Mouse (Mus musculus) lung, embryonic 16.5 days (tissue): ENCODE data around the gene Ttyh2. TPM values are rescaled to one million over a fixed set of nuclear protein-coding genes. Genes with fewer than 3 reads are reported as not detected.

Experiments
- ATAC-seq: fragments of 200-750 bp; cut with Nextera tagmentation; 2 replicates; pipeline ENCODE4 v1.8.0; 2017; ENCODE audit warnings: low read depth, mild to moderate bottlenecking, moderate library complexity
- H3K27ac ChIP-seq: fragments of 300-500 bp; sonication (generic); 2 replicates; pipeline ENCODE4 v1.5.1; 2014; ENCODE audit warnings: mild to moderate bottlenecking, control low read depth, low read length
- H3K27me3 ChIP-seq: fragments of 300-500 bp; sonication (generic); 2 replicates; pipeline ENCODE4 v1.6.1; 2014; ENCODE audit warnings: low read depth, low read length, mixed read lengths; ENCODE audit not compliant: control insufficient read depth, insufficient read depth
- H3K36me3 ChIP-seq: fragments of 300-500 bp; sonication (generic); 2 replicates; pipeline ENCODE4 v1.6.1; 2014; ENCODE audit warnings: low read length; ENCODE audit not compliant: control insufficient read depth, insufficient read depth
- H3K4me1 ChIP-seq: fragments of 300-500 bp; sonication (generic); replicated peaks from 2 replicates; pipeline ENCODE4 v1.6.1; 2014; ENCODE audit warnings: low read length, mixed read lengths; ENCODE audit not compliant: control insufficient read depth, insufficient read depth
- H3K4me2 ChIP-seq: fragments of 300-500 bp; sonication (generic); 2 replicates; pipeline ENCODE4 v1.6.1; 2014; ENCODE audit warnings: low read depth, low read length, control low read depth
- H3K4me3 ChIP-seq: fragments of 300-500 bp; sonication (generic); 2 replicates; pipeline ENCODE4 v1.5.1; 2014; ENCODE audit warnings: mild to moderate bottlenecking, low read length, control low read depth
- H3K9ac ChIP-seq: fragments of 300-500 bp; sonication (generic); 2 replicates; pipeline ENCODE4 v1.6.1; 2014; ENCODE audit warnings: low read length, control low read depth
- H3K9me3 ChIP-seq: fragments of 300-500 bp; sonication (generic); 2 replicates; pipeline ENCODE4 v1.6.1; 2016; ENCODE audit warnings: low read length; ENCODE audit not compliant: control insufficient read depth
- WGBS: fragments of 180-500 bp; shearing (Covaris S2); extraction: QIAGEN DNeasy Blood & Tissue Kit; methylation state at CpG from one replicate; pipeline ENCODE4 v1.1.7; 2014; 5-methylcytosine and 5-hydroxymethylcytosine counted together
- polyA plus RNA-seq: library from polyadenylated mRNA; unstranded; fragments of >200 nt; fragmentation: Nextera tagmentation; extraction: Ambion mirVana; gene quantifications from 2 replicates; pipeline ENCODE4 v1.2.1, GENCODE M21; 2015

Ttyh2 gene
- polyA plus RNA-seq, 1 experiment from 2014 or later, result 13.7 TPM

DNA sequence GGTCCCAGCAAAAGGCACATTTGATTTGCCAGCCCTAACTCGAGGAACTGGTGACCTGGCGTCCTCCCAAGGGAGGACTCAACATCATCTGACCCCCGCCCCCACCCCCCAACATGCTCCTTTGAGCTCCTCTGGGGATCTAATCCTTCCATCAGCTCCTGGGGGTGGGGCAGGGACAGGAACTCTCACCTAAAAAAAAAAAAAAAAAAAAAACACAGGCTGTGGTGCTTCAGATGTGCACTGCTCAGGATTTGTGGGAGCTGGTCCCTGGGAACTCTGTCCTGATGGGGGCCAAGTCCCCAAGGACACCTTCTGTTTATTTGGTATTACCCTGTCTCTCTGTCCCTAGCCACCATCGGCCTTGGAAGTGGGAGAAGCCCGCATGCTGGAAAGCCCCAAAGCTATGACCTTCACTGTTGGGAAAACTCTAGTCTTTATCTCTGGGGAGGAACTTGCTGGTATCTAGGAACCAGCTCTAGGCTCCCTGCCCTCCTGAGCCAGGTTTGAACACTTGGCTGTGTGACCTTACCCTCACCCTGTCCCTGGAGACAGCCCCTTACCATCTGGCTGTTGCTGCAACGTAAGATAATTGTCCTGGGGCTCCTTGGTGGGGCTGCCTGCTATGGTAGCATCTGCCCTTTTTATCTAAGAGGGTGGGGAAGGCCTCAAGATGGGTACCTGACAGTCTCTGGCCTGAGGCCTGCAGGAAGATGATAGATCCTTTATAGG is 16.4 kb downstream of the Ttyh2 start:
- ATAC-seq, result no peak
- WGBS, result 66% methylated on average over 6 of the region's 6 CpGs
- no peaks in the 10 kb centered on the region for H3K27me3 ChIP-seq

DNA sequence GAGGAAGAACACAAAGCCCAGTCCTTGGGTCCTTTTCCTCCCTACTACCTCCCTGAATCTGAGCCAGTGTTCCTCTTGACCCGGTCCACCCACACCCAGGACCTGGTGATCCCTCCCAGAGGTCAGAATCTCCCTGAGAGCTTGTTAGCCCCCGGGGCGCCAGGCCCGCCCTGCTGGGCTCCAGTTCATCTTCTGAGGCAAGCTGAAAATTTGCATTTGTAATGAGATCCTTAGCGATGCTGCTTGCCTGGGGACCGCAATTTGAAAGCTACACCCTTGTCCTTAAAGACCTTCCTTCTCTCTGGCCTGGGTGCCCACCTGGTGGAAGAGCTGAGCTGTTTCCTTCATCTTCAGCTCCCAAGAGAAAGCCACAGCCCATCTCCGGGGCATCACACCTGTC is 17.4 kb downstream of the Ttyh2 start:
- ATAC-seq, result no peak
- 62% methylated on average over 7 of the region's 7 CpGs for WGBS
- no peak overlapping the region for H3K27ac ChIP-seq
- no peaks in the 10 kb centered on the region for H3K9me3 ChIP-seq
- H3K9ac ChIP-seq, result no peak overlapping the region
- no peaks in the 10 kb centered on the region for H3K27me3 ChIP-seq
- H3K4me2 ChIP-seq, result no peak overlapping the region
- peaks cover 5% of the 10 kb centered on the region for H3K4me1 ChIP-seq
- no peaks in the 10 kb centered on the region for H3K36me3 ChIP-seq
- H3K4me3 ChIP-seq, result no peak overlapping the region

More for the DNA sequence above, 16.4 kb downstream of the Ttyh2 start:
- Histone ChIP-seq H3K4me2 (no peak overlapping the region), H3K36me3 (no peaks in the 10 kb centered on the region), H3K9me3 (no peaks in the 10 kb centered on the region), H3K9ac (no peak overlapping the region), H3K4me3 (no peak overlapping the region), H3K27ac (no peak overlapping the region), H3K4me1 (peaks cover 6% of the 10 kb centered on the region)

- Histone ChIP-seq H3K27me3 (no peaks in the 10 kb centered on the region), H3K9ac (no peak overlapping the region), H3K4me3 (no peak overlapping the region), H3K27ac (no peak overlapping the region), H3K9me3 (no peaks in the 10 kb centered on the region), H3K4me1 (no peaks in the 10 kb centered on the region), H3K4me2 (no peak overlapping the region), H3K36me3 (no peaks in the 10 kb centered on the region)
- ATAC-seq, result no peak
- 86% methylated on average over 6 of the region's 6 CpGs for WGBS
These were observed 18.2 kb downstream of the Ttyh2 start for GRCm38 (mm10) chr11:114693456-114693855.

DNA sequence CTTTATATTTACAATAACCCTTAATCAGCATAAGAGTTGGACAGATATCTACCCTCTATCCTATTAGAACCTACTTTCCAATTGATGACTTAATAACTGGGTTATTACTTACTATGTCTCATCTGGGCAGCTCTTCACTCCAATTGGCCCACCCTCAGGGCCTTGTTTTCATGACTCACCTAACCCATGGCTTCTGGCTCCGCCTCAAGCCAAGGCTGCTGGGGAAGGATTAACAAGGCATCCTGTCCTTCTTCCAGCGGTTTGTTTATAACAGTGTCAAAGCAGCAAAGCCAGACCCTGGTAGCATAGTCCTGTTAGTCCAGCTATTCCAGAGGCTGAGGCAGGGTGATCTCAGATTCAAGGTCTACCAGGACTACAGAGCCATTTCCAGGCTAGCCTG is 19.2 kb downstream of the Ttyh2 start:
- WGBS, result 63% methylated on average over 2 of the region's 2 CpGs
- Histone ChIP-seq H3K36me3 (no peaks in the 10 kb centered on the region), H3K4me3 (no peak overlapping the region), H3K4me2 (no peak overlapping the region), H3K9ac (no peak overlapping the region), H3K27me3 (no peaks in the 10 kb centered on the region), H3K4me1 (no peaks in the 10 kb centered on the region), H3K27ac (no peak overlapping the region), H3K9me3 (no peaks in the 10 kb centered on the region)
- ATAC-seq, result no peak

GRCm38 (mm10) chr11:114698496-114698895 is 23.3 kb downstream of the Ttyh2 start:
- WGBS, result 83% methylated on average over 7 of the region's 7 CpGs
- H3K9me3 ChIP-seq, result no peaks in the 10 kb centered on the region
- H3K27ac ChIP-seq, result no peak overlapping the region
- H3K9ac ChIP-seq, result no peak overlapping the region
- no peaks in the 10 kb centered on the region for H3K27me3 ChIP-seq
- H3K36me3 ChIP-seq, result no peaks in the 10 kb centered on the region
- H3K4me2 ChIP-seq, result no peak overlapping the region
- H3K4me3 ChIP-seq, result no peak overlapping the region
- ATAC-seq, result no peak
- no peaks in the 10 kb centered on the region for H3K4me1 ChIP-seq

GRCm38 (mm10) chr11:114699511-114699910 is 24.3 kb downstream of the Ttyh2 start:
- Histone ChIP-seq H3K4me1 (no peaks in the 10 kb centered on the region), H3K4me2 (no peak overlapping the region), H3K36me3 (no peaks in the 10 kb centered on the region), H3K27ac (no peak overlapping the region), H3K9me3 (no peaks in the 10 kb centered on the region), H3K27me3 (no peaks in the 10 kb centered on the region), H3K9ac (no peak overlapping the region), H3K4me3 (no peak overlapping the region)
- WGBS, result 67% methylated on average over 12 of the region's 12 CpGs
- ATAC-seq, result peak; percentile 80

DNA sequence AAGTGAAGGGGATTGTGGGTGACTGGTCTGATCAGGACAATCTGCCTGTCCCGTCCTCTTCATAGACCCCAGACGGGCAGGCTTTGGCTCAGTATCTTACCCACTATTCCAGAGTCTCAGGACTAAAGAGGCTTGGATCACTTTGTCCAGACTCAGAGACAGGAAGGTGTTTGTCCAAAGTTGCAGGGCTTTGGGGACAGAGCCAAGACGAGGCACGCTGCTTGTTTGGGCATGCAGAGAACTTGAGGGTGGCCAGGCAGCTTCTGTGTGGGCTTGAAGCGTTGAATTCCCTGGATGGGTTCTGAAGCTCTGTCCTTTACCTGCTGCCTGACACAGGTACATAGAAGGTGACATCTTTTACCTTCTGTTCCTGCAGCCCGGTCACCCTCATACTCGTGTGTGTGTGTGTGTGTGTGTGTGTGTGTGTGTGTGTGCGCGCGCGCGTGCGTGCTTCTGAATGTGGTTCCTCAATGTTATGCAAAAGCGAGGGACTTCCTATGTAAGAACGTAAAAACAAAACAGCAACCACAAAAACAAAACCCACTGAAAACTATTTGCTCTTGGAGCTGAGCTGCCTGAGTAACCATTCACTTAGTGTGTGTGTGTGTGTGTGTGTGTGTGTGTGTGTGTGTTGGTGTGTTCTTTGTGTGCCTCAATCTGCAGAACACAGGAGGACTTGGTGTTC is 27.2 kb downstream of the Ttyh2 start:
- no peaks in the 10 kb centered on the region for H3K9me3 ChIP-seq
- WGBS, result 80% methylated on average over 15 of the region's 15 CpGs
- no peak overlapping the region for H3K27ac ChIP-seq
- H3K4me2 ChIP-seq, result no peak overlapping the region
- H3K4me1 ChIP-seq, result no peaks in the 10 kb centered on the region
- H3K36me3 ChIP-seq, result no peaks in the 10 kb centered on the region
- no peak for ATAC-seq
- H3K4me3 ChIP-seq, result no peak overlapping the region
- H3K27me3 ChIP-seq, result no peaks in the 10 kb centered on the region
- H3K9ac ChIP-seq, result no peak overlapping the region

DNA sequence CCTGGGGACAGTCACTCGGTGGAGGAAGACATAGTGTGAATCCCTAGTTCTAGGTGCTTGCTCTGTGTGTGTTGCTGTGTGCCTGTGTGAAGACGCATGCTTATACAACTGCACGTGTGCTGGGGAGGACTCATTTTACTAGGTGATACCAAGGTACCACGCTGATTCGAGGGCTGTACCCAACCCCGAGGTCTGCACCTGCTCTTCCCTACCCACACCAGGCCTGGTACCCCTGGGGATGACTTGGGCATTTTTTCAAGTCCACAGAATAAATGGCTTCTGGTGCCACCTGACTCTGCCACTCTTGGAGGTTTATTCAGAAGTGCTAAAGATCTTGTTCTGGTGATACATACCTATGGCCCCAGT is 27.7 kb downstream of the Ttyh2 start:
- H3K27ac ChIP-seq, result no peak overlapping the region
- no peaks in the 10 kb centered on the region for H3K4me1 ChIP-seq
- ATAC-seq, result no peak
- no peaks in the 10 kb centered on the region for H3K9me3 ChIP-seq
- H3K4me2 ChIP-seq, result no peak overlapping the region
- H3K36me3 ChIP-seq, result no peaks in the 10 kb centered on the region
- H3K27me3 ChIP-seq, result no peaks in the 10 kb centered on the region
- WGBS, result 87% methylated on average over 6 of the region's 6 CpGs
- no peak overlapping the region for H3K9ac ChIP-seq
- H3K4me3 ChIP-seq, result no peak overlapping the region

- Histone ChIP-seq H3K27me3 (no peaks in the 10 kb centered on the region), H3K9me3 (no peaks in the 10 kb centered on the region), H3K4me3 (no peak overlapping the region), H3K36me3 (no peaks in the 10 kb centered on the region), H3K27ac (no peak overlapping the region), H3K9ac (no peak overlapping the region), H3K4me2 (no peak overlapping the region), H3K4me1 (no peaks in the 10 kb centered on the region)
- 54% methylated on average over 22 of the region's 22 CpGs for WGBS
- ATAC-seq, result no peak
These were observed 29.1 kb downstream of the Ttyh2 start for GRCm38 (mm10) chr11:114704071-114704913.
